Mouse (Mus musculus): Measurements from ENCODE around the gene Gm30083.

Gene Gm30083

GRCm38 (mm10) chr14:34015063-34015462 is at the start of gene Gm30083:
TSS of gene Gm30083 (minus strand) at chr14:34015182.
- no peak for DNase-seq

DNA sequence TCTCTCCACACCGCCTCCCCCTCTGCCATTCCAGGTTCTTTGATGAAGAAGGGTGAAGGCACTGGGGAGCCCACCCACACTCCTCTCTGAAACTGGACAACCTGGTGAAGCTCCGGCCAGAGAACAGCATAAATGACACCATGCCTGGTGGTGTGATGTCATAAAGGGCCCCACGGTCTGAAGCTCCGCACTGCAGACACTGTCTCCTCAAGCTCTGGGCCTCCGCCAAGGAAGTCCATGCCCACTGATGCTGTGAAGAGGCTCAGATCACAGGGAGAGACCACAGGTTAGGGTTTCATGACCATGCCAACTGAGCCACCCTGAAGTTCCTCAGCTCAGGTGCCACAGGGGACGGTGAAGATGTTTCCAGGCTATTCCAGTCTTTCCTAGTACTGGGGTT is 37.5 kb upstream of the Gm30083 start, which contains the start of gene Antxrl:
Antxrl (plus strand) TSS at position 192 of the 400 bp plus-strand sequence.
- DNase-seq: no peak

DNA sequence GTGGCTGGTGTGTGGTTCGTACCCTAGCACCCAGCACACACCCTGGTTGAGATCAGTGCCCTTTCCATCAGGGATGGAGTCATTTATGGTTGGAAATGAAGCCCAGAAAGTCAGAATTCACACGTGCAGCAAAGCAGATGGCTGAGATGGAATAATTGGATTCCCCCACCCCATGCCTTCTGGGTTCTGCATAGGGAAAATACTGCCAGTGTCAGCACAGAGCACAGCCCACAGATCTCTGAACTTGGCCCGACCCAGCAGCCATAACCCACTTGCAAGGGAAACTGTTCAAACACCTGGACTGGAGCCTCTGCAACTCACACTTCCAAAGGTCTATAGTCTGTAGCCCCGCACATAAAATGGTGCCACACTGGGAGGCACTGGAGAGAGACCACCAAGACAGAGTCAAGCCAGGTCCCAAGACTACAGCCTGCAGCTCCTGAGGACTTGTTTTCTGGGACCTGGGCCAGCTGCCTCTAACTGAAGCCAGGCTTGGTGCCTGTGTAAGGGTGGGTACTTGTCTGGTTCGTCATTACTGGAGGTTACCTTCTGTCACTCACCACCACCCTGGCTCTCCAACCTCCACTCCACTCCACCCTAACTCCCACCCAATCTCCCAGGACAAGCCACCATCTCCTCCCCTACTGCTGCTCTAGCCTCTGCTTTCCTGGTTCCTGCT is 35.3 kb upstream of the Gm30083 start:
- no peak for DNase-seq

- DNase-seq: no peak
Observed at GRCm38 (mm10) chr14:34043341-34043740, 28.4 kb upstream of the Gm30083 start.

GRCm38 (mm10) chr14:34041241-34041640 is 26.3 kb upstream of the Gm30083 start:
- DNase-seq: no peak

DNA sequence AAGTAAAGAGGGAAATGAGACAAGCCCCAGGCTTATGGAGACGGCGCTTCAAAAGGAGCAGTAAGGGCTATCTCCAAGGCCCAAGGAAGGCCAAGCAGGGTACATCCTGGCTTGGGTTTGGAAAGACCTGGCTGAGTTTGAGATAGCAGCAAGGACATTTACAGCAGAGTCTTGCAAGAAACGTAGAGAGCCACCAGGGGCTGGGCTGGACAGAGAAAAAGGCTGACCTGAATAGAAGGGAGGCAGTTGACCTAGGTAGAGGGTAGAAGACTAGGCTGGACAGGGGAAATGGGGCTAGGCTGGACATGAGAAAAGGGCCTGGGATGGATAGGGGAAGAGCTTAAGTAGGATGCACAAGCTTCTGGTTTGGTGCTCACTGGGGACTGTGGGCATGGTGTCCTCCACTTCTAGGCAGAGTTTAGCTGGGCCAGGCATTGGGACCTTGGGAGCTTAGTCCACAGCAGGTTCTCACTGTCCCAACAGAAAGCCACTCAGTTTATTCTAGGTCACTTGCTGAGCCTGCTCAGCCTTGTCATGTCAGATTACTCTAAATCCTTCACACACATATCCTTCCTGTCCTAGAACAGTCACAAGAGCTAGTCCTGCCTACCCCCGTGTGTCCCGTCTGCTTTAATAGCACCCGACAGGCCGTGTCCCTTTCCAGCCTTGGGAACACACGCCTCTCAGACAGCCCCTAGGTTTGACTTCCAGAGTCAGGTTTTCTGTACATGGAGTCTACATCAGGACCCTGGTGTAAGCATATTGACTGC is 19.0 kb upstream of the Gm30083 start:
- DNase-seq: no peak

DNA sequence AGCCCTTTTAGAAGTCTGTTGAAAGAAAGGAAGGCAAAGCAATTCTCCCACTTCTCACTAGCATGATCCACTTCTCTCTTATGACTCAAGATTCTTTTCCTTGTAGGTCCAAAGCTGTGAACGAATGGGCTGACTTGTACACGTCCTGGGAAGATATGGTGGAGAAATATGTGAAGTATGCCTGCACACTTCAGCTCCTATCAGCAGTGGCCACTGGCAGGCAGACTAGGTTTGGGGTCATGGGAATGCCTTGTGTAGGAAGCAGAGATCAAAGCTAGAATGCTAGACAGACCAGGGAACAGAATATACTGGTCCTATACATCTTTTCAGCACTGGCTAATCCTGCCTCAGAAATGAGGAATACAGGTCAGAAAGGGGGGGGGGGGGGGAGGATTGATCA is 11.7 kb upstream of the Gm30083 start:
- no peak for DNase-seq

- DNase-seq: no peak
Observed at GRCm38 (mm10) chr14:34016938-34017337, 2.0 kb upstream of the Gm30083 start.

DNA sequence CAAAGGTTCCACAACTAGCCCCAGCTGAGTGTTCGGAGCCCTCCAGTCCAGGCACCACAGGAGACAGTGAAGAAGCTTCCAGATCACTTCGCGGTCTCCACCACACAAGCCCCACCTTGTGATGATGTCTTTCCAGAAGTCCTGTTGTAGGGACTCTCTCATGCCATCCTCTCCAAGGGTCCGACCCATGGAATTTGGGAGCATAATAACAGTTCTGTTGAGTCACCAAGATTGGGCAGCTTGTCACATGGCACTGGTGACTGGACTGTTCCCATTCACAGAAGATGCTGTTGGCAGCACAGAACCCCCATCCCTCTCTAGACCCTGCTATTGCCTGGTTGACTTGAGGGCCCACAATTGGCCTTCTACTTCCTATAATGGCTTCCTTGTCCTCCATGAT is 1.4 kb upstream of the Gm30083 start, which contains the start of gene Gm5460:
Gm5460 (plus strand) TSS at position 378 of the 400 bp plus-strand sequence.
- no peak for DNase-seq

- no peak for DNase-seq
Observed at GRCm38 (mm10) chr14:34002358-34002757, 12.6 kb downstream of the Gm30083 start.

GRCm38 (mm10) chr14:34001445-34001844 is 13.5 kb downstream of the Gm30083 start:
- DNase-seq: no peak

- no peak for DNase-seq
Observed at GRCm38 (mm10) chr14:34000076-34000475, 14.9 kb downstream of the Gm30083 start.

- no peak for DNase-seq
Observed at GRCm38 (mm10) chr14:33997427-33997826, 17.6 kb downstream of the Gm30083 start.

DNA sequence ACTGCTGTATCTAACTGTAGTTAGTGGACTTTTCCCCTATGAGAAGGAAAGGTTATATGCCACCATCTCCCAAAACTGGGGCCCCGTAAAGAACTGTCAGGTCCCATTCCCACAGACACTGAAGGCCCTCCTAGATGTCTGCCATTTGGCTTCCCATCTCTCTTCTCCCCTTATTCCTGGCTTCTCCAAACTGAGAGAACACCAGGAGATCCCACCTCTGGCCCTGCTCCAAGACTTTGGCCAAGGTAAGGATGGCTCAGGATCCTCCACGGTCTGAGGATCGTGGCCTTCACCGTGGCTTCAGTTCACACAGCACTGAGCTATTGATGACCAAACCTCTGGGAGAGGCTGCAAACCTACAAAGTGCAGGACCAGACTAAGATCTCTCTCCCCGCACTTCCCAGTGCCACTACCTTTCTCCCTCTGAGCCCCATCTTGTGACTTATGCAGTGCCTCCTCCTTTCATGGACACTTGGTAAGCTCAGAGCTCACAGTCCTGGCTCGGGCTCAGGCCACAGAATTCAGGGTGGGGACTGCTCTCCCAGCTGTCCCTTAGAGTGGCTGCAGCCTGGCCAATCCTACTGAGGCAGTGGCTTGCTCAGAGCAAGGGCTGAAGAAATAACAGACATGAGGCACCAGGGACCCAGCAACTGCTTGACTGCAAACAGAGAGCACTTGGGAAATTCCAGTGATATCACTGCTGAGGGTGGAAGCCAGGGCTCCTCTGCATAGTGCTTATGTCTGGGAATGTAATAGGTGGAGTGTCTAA is 21.3 kb downstream of the Gm30083 start:
- DNase-seq: no peak

DNA sequence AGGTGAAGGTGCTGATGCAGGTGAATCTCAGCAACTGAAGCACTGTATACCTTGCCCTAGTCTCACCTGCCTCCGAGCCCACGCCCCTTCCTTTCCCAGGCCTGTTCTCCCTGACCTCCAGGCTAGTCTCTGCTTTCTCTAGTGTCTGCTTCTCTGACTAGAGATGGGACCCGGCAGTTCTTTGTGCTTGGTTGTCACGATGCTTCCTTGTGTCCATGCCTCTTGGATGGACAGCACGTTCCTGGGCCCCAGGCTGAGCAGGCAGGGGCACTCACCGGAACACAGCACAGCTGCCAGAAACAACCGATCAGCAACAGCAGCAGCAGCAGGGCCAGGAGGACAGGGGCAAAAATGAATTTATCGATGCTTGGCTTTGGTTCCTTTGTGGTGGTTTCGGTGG is 21.9 kb downstream of the Gm30083 start:
- no peak for DNase-seq

GRCm38 (mm10) chr14:33991971-33992370 is 23.0 kb downstream of the Gm30083 start:
- DNase-seq: no peak

DNA sequence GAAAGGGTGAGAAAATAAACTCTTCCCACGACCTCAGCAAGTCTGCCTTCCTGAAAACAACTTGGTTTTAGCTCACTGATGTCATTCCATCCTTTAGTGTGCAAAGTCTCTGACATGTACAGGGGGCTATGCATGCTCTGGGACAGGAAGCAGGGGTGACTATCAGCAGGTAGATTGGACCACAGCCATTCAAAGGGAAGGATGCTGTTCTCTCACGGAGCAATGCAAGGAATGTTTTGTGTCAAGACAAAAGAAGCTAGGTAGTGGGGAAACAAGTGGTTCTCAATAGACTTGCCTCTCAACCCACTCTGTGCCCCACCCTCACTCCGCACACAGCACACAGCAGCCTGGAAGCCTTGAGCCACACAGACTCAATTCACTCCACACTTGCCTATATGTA is 25.8 kb downstream of the Gm30083 start:
- no peak for DNase-seq

DNA sequence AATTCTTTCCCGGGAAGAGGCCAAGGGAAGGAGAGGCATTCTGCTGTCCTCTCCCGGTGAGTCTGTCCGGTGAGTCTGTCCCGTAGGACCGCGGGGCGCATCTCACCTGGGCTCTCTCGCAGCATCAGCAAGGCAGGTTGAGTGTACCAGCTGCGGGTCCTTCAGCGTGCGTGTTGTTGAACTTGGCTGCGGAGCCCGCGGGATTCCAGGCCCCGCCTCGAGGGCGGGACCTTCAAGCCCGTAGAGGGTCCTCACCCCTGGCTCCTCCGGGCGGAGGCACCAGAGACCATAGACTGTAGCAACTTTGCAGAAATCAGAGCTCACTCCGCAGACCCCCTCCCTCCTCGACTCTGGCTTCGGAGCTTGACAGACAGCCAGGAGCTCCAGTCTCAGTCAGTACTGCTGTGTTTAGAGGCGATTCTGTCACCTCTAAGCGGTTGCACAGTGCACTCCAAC is 36.4 kb downstream of the Gm30083 start, which contains the start of gene Zfp488:
Zfp488 (minus strand) TSS at position 161 of the 456 bp plus-strand sequence.
- DNase-seq: no peak

DNA sequence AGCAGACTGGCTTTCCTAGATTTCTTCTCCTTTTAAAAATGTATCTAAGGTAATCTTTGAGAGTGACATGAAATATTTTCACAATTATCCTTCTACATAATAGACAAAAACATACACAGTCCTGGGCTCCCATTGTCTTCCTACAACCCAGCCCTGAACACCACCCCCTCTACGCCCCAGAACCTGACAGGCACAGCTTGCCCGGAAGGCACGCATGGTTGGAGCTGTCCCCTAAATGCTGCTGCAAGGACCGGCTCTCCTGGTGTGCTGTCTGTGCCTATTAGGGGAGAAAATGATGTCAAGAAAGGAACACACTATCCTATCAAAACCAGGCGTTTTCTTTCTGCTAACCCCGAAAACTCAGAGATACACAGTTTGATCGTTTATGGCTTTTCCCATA is 37.2 kb downstream of the Gm30083 start:
- no peak for DNase-seq

DNA sequence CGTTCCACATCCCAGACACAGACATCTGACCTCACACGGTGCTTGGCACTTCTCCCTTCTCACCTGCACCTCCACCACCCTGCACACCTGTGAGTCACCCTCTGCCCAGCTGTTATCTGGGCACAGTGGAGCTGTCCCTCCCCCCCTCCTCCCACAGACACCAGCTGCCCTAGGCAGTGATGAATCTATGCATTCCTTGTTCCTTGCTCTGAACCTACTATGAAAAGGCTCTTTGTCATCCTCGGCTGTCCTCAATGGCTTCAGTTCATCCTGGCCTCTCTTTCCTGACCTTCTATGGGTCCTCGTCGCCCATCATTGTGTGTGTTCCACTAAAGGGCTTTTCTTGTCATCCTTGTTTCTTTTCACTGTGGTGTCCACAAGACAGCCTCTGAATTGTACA is 40.2 kb downstream of the Gm30083 start:
- DNase-seq: no peak

DNA sequence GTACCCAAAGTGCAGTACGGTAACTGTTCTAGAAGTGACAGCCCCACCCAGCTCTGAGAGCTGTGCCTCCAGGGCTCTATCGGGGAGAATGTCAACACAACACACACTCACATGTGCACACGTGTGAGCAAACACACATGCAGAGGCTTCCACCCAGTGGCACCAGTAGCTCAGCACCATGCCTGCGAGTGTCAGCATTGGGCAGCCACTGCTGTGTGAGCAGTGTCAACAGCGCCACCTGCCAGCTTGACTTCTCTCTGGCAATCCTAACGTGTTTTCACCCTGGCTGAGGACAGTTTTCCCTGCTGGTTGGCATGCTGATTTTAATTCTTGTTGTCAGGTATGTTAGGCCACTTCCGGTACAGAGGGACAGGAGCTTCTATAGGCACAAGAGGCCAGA is 42.3 kb downstream of the Gm30083 start:
- DNase-seq: no peak

GRCm38 (mm10) chr14:33965675-33966074 is 49.3 kb downstream of the Gm30083 start:
- DNase-seq: no peak

GRCm38 (mm10) chr14:33959341-33959740 is 55.6 kb downstream of the Gm30083 start:
- DNase-seq: no peak

Measured in kidney, adult 11 months (tissue).